Mouse (Mus musculus): ENCODE measurements around the gene Mrap. TPM values are rescaled to one million over a fixed set of nuclear protein-coding genes. Genes with fewer than 3 reads are reported as not detected.

Gene Mrap
- polyA plus RNA-seq, 2 experiments, result 0.13 TPM; not detected in 1

DNA sequence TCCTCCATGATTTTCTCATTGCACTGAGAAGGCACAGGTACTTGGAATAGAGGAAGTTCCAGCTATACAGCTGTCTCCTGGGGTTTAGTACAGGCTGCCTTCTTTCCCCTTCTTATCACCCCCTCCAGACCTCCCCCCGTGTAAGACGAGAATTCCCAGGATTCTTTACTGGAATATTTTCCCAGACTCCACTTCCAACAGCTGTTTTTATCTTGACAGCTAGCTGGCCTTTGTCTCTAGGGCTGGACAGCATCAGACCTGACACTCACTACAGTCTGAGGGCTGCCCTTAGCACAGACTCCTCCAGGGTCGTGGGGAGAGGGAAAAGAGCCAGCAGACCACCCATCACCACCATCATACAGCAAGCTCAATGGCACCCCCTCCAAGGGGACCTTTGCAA, 31.7 kb upstream of the Mrap start:
- H3K4me1 ChIP-seq (ENCODE audit: control insufficient read depth, insufficient read depth, low read length), result no peaks in the 10 kb centered on the region; the same call in 1 of the 2 replicates
- DNase-seq (ENCODE audit: low spot score) (peak; percentile 35), ATAC-seq (ENCODE audit: low FRiP score, low read depth) (peak; percentile 31; the same call in 1 of the 2 replicates)
- no peak overlapping the region for H3K4me3 ChIP-seq (replicated peaks; ENCODE audit: low read length)
- H3K4me2 ChIP-seq (replicated peaks; ENCODE audit: low read depth, low read length, severe bottlenecking), result no peak overlapping the region
- H3K27me3 ChIP-seq (ENCODE audit: control insufficient read depth, insufficient read depth, low read length), result no peaks in the 10 kb centered on the region
- no peak overlapping the region for H3K9ac ChIP-seq (ENCODE audit: low read depth, low read length, severe bottlenecking)
- 13% methylated on average over 3 of the region's 3 CpGs for WGBS
- H3K27ac ChIP-seq (replicated peaks; ENCODE audit: low read depth, low read length), result no peak overlapping the region
- H3K9me3 ChIP-seq (ENCODE audit: control insufficient read depth, low read length), result no peaks in the 10 kb centered on the region
- TF ChIP-seq POLR2A (IDR thresholded peaks at IDR 0.05; ENCODE audit: borderline replicate concordance, extremely low read depth, insufficient read depth, insufficient read length), result no peak
- no peaks in the 10 kb centered on the region for H3K36me3 ChIP-seq (ENCODE audit: control insufficient read depth, insufficient read depth, low read length)

DNA sequence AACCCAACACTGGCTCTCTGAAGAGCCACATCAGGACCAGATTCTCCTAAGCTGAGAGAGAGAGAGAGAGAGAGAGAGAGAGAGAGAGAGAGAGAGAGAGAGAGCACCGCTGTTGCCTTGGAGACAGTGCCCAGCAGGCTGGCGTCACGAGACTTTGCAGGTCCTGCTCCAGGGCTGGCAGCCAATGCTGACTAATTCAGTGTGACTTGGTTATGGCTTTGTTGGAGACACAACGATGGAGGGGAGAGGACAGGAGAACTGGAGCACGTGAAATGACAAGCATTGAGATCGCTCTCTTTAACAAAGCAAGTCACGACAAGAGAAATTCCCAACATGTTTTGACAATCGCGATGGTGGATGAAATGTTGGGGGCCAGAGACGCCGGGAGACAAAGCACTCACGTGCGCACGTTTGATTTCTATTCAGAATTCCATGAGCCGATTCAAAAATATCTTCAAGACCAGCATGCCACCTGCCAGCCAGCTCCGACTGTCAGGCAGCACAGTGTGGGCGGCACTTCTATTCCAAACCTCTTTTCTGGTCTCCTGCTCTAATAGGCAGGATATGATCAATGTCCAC, 28.2 kb upstream of the Mrap start:
- 46% methylated on average over 17 of the region's 17 CpGs for whole genome bisulfite sequencing
- no peak overlapping the region for H3K9ac ChIP-seq (ENCODE audit: low read depth, low read length, severe bottlenecking)
- H3K4me1 ChIP-seq (ENCODE audit: control insufficient read depth, insufficient read depth, low read length), result peaks cover 4% of the 10 kb centered on the region; the same call in 1 of the 2 replicates
- no peak overlapping the region for H3K4me2 ChIP-seq (replicated peaks; ENCODE audit: low read depth, low read length, severe bottlenecking)
- no peak for TF ChIP-seq POLR2A (IDR thresholded peaks at IDR 0.05; ENCODE audit: borderline replicate concordance, extremely low read depth, insufficient read depth, insufficient read length)
- no peaks in the 10 kb centered on the region for H3K9me3 ChIP-seq (ENCODE audit: control insufficient read depth, low read length)
- ATAC-seq (ENCODE audit: low FRiP score, low read depth) (no peak), DNase-seq (ENCODE audit: low spot score) (peak; percentile 29)
- H3K27ac ChIP-seq (replicated peaks; ENCODE audit: low read depth, low read length), result no peak overlapping the region
- no peaks in the 10 kb centered on the region for H3K36me3 ChIP-seq (ENCODE audit: control insufficient read depth, insufficient read depth, low read length)
- no peak overlapping the region for H3K4me3 ChIP-seq (replicated peaks; ENCODE audit: low read length)
- H3K27me3 ChIP-seq (ENCODE audit: control insufficient read depth, insufficient read depth, low read length), result no peaks in the 10 kb centered on the region

DNA sequence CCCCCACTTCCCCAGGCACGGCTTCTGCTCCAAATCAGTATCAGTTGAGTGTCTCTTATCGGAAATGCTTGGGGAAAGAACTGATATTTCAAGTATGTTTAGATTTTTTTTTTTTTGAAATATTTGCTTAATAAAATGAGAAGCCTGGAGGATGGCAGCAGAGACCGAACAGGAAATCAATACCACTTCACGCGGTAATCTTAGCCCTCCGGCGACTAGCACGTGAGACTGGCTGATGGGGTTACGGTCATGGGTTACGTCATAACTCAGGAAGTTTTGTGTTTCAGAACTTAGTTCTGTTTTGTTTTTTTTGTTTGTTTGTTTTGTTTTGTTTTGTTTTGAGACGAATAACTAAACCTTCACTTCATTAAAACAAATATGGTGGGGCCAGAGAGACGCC, 27.7 kb upstream of the Mrap start:
- no peak overlapping the region for H3K4me2 ChIP-seq (replicated peaks; ENCODE audit: low read depth, low read length, severe bottlenecking)

DNA sequence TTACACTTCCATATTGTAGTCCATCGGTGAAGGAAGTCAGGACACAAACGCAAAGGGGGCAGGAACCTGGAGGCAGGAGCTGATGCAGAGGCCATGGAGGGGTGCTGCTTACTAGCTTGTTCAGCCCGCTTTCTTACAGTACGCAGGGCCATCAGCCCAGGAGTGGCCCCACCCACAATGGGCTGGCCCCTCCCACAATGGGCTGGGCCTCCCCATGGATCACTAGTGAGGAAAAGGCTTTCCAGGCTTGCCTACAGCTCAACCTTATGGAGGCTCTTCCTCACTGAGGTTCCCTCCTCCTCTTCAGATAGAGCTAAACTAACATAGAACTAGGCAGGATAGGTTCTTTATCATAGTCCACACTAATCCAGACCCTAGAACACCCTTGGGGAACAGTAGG, 14.0 kb upstream of the Mrap start:
- WGBS, result 90% methylated on average over 4 of the region's 4 CpGs
- TF ChIP-seq POLR2A (IDR thresholded peaks at IDR 0.05; ENCODE audit: borderline replicate concordance, extremely low read depth, insufficient read depth, insufficient read length), result no peak

More for the DNA sequence above, 27.7 kb upstream of the Mrap start:
- H3K27ac ChIP-seq (replicated peaks; ENCODE audit: low read depth, low read length), result no peak overlapping the region
- ATAC-seq (ENCODE audit: low FRiP score, low read depth) (no peak), DNase-seq (ENCODE audit: low spot score) (no peak)
- no peak overlapping the region for H3K4me3 ChIP-seq (replicated peaks; ENCODE audit: low read length)
- 70% methylated on average over 12 of the region's 12 CpGs for WGBS
- H3K9me3 ChIP-seq (ENCODE audit: control insufficient read depth, low read length), result no peaks in the 10 kb centered on the region
- TF ChIP-seq POLR2A (IDR thresholded peaks at IDR 0.05; ENCODE audit: borderline replicate concordance, extremely low read depth, insufficient read depth, insufficient read length), result no peak
- peaks cover 4% of the 10 kb centered on the region; the same call in 1 of the 2 replicates for H3K4me1 ChIP-seq (ENCODE audit: control insufficient read depth, insufficient read depth, low read length)
- no peaks in the 10 kb centered on the region for H3K27me3 ChIP-seq (ENCODE audit: control insufficient read depth, insufficient read depth, low read length)
- H3K9ac ChIP-seq (ENCODE audit: low read depth, low read length, severe bottlenecking), result no peak overlapping the region
- H3K36me3 ChIP-seq (ENCODE audit: control insufficient read depth, insufficient read depth, low read length), result no peaks in the 10 kb centered on the region

DNA sequence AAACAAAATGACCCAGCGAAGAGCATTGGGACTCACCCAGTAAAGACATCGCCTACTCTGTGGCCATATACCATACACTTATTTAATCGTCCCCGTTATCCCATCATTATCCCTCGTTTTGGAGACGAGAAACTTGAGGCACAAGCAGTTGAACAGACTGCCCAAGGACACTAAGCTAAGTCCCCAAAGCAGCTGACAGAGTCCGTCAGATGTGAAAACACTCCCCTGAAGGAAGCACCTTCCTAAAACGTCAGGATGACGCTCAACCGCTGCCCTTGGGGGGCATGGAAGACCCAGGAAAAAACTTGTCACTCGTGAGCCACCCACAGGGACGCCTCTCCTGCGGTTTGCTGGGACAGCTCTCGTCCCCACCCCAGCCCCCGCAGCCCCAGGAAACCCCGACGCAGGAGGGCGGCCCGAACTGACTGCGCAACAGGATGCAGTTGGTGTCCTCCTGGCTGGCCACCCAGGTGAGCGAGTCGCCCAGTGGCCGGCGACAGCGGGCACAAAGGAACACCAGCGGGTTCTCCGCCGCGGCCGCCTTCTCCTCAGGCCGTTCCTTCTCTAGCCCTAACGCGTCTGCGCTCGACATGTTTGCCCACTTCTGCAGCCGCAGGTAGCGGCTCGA, 11.3 kb upstream of the Mrap start:
- ATAC-seq (ENCODE audit: low FRiP score, low read depth) (no peak), DNase-seq (ENCODE audit: low spot score) (no peak)
- TF ChIP-seq POLR2A (IDR thresholded peaks at IDR 0.05; ENCODE audit: borderline replicate concordance, extremely low read depth, insufficient read depth, insufficient read length), result no peak
- peaks cover 4% of the 10 kb centered on the region; the same call in 1 of the 2 replicates for H3K4me1 ChIP-seq (ENCODE audit: control insufficient read depth, insufficient read depth, low read length)
- H3K27ac ChIP-seq (replicated peaks; ENCODE audit: low read depth, low read length), result no peak overlapping the region
- H3K36me3 ChIP-seq (ENCODE audit: control insufficient read depth, insufficient read depth, low read length), result peaks cover 11% of the 10 kb centered on the region
- H3K9me3 ChIP-seq (ENCODE audit: control insufficient read depth, low read length), result no peaks in the 10 kb centered on the region
- H3K9ac ChIP-seq (ENCODE audit: low read depth, low read length, severe bottlenecking), result peak overlapping the region; percentile 82
- peak overlapping the region; percentile 96 for H3K4me2 ChIP-seq (replicated peaks; ENCODE audit: low read depth, low read length, severe bottlenecking)
- H3K4me3 ChIP-seq (replicated peaks; ENCODE audit: low read length), result peak overlapping the region; percentile 75
- no peaks in the 10 kb centered on the region for H3K27me3 ChIP-seq (ENCODE audit: control insufficient read depth, insufficient read depth, low read length)
- WGBS, result 7% methylated on average over 32 of the region's 38 CpGs

More for the DNA sequence above, 14.0 kb upstream of the Mrap start:
- peaks cover 4% of the 10 kb centered on the region; the same call in 1 of the 2 replicates for H3K4me1 ChIP-seq (ENCODE audit: control insufficient read depth, insufficient read depth, low read length)
- DNase-seq (ENCODE audit: low spot score) (no peak), ATAC-seq (ENCODE audit: low FRiP score, low read depth) (no peak)
- no peak overlapping the region for H3K4me2 ChIP-seq (replicated peaks; ENCODE audit: low read depth, low read length, severe bottlenecking)
- no peak overlapping the region for H3K4me3 ChIP-seq (replicated peaks; ENCODE audit: low read length)
- no peak overlapping the region for H3K27ac ChIP-seq (replicated peaks; ENCODE audit: low read depth, low read length)
- H3K36me3 ChIP-seq (ENCODE audit: control insufficient read depth, insufficient read depth, low read length), result peaks cover 30% of the 10 kb centered on the region
- H3K27me3 ChIP-seq (ENCODE audit: control insufficient read depth, insufficient read depth, low read length), result no peaks in the 10 kb centered on the region
- no peak overlapping the region for H3K9ac ChIP-seq (ENCODE audit: low read depth, low read length, severe bottlenecking)
- no peaks in the 10 kb centered on the region for H3K9me3 ChIP-seq (ENCODE audit: control insufficient read depth, low read length)

All from limb, embryonic 14.5 days (tissue).